Mouse (Mus musculus): ENCODE measurements at regions not wholly inside any gene's neighbourhood (a gene's known extent, or its start where the extent isn't known, plus 50 kb on each side); places are given as distances from the start of the nearest gene placed in this dataset.

GRCm38 (mm10) chr16:82899611-82900010 is 71.4 kb downstream of the Gm21833 start:
- DNase-seq (ENCODE audit: low spot score in 2 of 2) = no peak

GRCm38 (mm10) chr16:82920533-82920932 is 92.4 kb downstream of the Gm21833 start:
- peak in 1 of 2 experiments; percentile 2 for DNase-seq (ENCODE audit: low spot score in 2 of 2)

GRCm38 (mm10) chr16:82958951-82959350 is 130.8 kb downstream of the Gm21833 start:
- peak in 1 of 2 experiments; percentile 42 for DNase-seq (ENCODE audit: low spot score in 2 of 2)

- DNase-seq (ENCODE audit: low spot score in 2 of 2) = no peak
Observed at GRCm38 (mm10) chr16:82991705-82992104, 163.5 kb downstream of the Gm21833 start.

GRCm38 (mm10) chr16:82997861-82998260 is 169.7 kb downstream of the Gm21833 start:
- DNase-seq (ENCODE audit: low spot score in 2 of 2) = no peak

GRCm38 (mm10) chr16:83021311-83021710 is 193.1 kb downstream of the Gm21833 start:
- DNase-seq (ENCODE audit: low spot score in 2 of 2) = no peak

- no peak for DNase-seq (ENCODE audit: low spot score in 2 of 2)
Observed at GRCm38 (mm10) chr16:83063423-83063822, 235.2 kb downstream of the Gm21833 start.

GRCm38 (mm10) chr16:83071488-83071887 is 243.3 kb downstream of the Gm21833 start:
- no peak for DNase-seq (ENCODE audit: low spot score in 2 of 2)

GRCm38 (mm10) chr16:83092059-83092458 is 263.9 kb downstream of the Gm21833 start:
- no peak for DNase-seq (ENCODE audit: low spot score in 2 of 2)

- DNase-seq (ENCODE audit: low spot score in 2 of 2) = no peak
Observed at GRCm38 (mm10) chr16:83111128-83111527, 282.9 kb downstream of the Gm21833 start.

- no peak for DNase-seq (ENCODE audit: low spot score in 2 of 2)
Observed at GRCm38 (mm10) chr16:83131876-83132275, 303.7 kb downstream of the Gm21833 start.

GRCm38 (mm10) chr16:83173021-83173420 is 344.8 kb downstream of the Gm21833 start:
- peak in 1 of 2 experiments; percentile 1 for DNase-seq (ENCODE audit: low spot score in 2 of 2)

GRCm38 (mm10) chr16:83193441-83193953 is 365.3 kb downstream of the Gm21833 start:
- DNase-seq (ENCODE audit: low spot score in 2 of 2) = no peak

- DNase-seq (ENCODE audit: low spot score in 2 of 2) = no peak
Observed at GRCm38 (mm10) chr16:83197812-83198211, 369.6 kb downstream of the Gm21833 start.
